Mouse (Mus musculus): ENCODE data around the gene Upf3b.
"Not testable (repeated sequence)": the region's sequence is repeated elsewhere in the genome, so short reads cannot be mapped to it uniquely, and the experiment has no call there.

Gene Upf3b

DNA sequence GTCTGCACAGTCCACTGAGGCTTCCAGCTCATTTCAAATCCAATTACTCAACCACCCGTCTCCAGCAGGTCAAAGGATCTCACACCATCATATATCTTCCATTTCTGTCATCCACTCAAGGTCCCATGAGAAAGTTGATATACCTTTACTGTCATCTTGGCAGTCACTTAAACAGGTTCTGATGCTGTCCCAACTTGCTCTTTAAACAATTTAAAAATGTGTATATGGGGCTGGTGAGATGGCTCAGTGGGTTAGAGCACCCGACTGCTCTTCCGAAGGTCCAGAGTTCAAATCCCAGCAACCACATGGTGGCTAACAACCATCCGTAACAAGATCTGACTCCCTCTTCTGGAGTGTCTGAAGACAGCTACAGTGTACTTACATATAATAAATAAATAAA, 29.8 kb downstream of the Upf3b start:
- intact Hi-C loops (cut with DNase I), result not testable (repeated sequence)

DNA sequence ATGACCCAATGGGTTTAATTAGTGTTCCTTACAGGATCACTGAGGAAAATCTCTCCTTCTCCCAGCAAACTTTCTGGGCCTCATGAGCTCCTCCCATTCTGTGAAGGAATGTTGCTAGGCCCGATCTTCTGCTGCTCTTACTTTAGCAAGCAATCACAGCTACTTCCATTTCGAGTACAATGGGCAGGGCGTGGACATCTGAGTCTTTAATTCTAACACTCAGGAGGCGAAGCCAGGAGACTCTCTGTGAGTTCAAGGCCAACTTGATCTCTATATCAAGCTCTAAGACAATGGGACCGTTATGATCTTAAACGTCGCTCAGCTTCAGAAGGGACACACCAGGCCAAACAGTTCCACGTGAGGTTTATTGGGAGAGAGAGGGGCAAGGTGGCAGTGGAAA, 33.5 kb downstream of the Upf3b start:
- intact Hi-C loops (cut with DNase I), result no loop called here

DNA sequence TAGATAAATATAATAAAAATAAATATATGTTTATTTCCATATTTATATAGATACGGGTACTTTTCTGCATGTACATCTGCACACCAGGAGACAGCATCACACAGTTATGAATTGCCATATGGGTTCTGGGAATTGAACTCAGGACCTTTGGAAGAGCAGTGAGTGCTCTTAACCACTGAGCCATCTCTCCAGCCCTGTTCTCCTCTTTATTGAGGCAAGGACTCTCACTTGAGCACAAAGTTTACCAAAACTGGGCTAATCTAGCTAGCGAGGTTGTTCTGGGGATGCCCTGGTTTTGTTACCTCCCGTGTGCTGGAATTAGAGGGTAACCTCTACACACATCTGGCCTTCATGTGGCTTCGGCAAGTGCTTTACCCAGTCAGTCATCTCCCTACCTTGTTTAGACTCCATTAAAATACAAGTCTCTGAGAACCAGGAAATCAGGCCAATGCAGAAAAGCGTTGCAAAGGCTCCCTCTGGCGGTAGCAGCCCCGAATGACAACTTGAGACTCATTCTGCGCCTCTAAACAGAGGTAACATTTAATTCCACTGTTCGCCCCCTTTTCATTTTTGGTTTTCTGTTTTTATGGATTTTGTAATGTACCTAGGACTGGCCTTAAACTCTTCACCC, 35.7 kb downstream of the Upf3b start:
- intact Hi-C loops (cut with DNase I), result no loop called here

DNA sequence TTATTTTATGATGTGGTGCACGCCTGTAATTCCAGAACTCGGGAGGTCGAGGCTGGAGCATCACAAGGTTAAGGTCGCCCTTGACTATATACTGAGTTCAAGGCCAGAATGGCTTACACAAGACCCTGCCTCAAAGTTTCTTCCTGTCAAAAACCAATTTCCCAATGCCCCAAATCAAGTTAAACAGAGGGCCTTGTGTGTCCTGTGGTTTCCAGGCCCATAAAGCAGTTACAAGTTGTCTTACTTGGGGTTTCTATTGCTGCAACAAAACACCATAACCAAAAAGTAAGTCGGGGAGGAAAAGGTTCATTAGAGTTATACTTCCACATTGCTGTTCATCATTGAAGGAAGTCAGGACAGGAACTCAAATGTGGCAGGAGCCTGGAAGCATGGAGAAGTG, 41.4 kb downstream of the Upf3b start:
- intact Hi-C loops (cut with DNase I), result no loop called here

DNA sequence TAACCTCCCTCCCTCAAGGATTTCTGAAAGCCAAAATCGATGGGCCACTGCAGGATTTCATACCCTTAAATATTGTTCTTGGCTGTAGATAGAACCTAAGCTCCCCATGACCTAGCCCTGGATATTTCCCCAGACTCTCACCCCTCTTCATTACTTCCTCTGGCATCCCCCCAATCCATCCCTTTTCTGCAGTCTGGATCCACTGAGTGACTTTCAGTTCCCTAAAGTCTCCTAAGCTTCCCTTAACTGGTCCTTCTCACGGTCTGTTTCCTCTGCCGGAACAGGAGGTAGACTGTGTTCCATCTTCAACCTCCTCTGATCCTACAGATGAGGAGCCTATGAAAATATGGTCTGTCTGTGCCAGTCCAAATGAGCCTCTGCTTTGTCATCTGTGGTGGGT, 42.8 kb downstream of the Upf3b start:
- intact Hi-C loops (cut with DNase I), result no loop called here

DNA sequence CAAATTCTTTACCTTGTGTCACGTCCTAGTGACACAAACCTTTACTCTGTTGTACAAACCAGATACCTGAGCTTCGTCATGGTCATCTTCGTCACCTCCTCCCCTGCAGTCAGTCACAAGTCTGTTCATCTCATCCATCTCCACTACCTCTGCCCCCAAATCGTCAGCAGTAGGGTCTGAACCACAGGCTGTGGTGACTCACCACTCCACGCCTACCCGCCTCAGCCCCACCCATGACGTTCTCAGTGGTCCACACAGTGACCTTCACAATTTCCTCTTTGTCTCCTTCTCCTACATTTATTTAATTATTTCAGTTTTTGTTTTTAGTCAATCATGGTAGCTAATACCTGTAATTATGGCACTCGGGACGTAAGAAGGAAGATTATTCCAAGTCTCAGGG, 46.2 kb downstream of the Upf3b start:
- intact Hi-C loops (cut with DNase I), result no loop called here

DNA sequence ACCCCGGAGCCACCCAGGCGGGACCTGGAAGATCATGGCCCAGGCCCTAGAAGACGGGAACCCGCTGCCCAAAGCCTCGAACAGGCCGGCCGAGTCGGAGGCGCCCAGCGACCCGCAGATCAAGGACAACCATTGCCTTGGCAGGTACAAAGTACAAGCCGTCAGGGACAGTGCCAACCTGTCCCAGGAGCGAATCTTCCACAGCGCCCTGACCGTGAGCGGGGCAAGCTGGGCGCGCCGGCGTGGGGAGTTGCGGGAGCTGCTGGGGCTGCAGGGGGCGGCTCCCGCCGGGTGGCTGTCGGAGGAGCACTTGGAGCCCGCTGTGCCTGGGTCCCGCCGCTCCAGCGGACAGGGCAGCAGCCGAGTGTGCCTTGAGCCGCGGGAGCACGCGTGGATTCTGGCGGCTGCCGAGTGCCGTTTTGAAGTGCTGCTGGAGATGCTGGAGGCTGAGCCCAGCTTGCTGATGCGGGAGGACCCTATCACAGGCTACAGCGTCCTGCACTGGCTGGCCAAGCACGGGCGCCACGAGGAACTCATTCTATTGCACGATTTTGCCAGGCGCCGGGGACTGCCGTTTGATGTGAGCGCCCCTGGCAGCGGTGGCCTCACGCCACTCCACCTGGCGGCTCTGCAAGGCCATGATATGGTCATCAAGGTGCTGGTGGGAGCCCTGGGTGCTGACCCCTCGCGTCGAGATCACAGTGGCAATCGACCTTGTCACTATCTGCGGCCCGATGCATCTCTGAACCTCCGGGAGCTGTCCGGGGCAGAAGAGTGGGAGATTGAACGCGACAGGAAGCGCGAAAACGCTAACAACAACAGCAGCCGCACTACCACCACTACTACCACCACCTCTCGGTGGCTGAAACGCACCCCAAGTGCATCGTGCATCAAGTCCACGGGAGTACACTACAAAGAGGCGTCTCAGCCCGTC, 61.0 kb downstream of the Upf3b start:
- intact Hi-C loops (cut with DNase I), result no loop called here

DNA sequence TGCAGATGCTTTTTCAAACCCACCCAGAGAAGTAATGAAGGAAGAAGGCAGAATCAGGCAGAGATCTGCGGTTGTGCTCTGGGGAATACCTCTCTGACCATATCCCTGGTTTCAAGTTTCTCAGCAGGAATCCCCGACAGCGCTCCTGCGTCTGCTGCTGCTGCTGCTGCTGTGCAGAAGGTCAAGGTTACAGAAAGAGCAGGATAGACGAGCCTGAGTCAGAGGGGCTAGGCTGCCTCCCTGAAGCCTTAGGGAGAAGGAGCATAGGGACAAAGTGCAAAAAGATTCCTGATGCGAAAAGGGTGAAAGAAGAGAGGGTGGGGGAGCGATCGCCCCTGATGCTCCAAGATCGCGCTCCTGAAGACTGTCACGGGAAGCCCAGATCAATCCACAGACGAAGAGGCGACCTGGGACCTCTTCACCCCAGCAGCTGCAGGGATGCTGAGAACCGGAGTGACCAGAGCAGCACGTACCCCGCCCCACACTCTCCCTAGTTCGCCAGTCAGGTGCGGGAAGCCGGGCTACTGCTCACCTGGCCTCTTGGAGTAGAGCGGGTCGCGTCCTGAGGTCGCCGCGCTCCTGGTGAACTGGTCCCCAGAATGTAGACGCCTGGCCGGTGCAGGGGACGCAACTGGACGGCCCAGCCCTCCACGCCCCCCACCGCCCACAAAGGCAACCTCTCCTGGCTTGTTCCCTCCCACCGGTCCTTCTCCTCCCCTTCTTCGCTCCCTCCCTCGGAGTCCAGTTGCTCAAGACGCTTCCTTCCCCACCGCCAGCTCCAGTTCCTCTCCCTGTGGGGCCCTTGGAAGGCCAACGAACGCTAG, 61.8 kb downstream of the Upf3b start, which contains the start of gene Sowahd:
Sowahd (plus strand) TSS at position 780 of the 824 bp plus-strand sequence.
- intact Hi-C loops (cut with DNase I), result no loop called here

DNA sequence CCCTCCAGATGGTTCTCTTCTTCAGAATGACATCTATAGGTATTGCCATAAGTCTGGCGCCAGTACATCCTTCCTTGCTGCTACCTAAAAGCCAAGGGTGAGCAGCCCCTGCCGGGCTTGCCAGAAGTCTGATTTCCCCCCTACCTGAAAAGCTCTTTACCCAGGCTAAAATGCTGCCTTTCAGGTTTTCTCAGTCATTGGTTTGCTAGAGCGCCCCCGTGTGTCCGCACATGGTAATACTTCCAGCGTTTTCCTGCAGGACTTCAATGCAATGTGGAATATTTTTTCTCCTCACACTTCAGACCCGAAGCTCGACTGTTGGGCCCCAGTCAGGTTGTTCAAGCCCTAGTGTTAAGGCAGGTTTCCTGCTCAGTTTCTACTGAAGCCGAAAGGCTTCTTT, 67.4 kb downstream of the Upf3b start:
- intact Hi-C loops (cut with DNase I), result no loop called here

All from adrenal gland (tissue).